Mouse (Mus musculus) CD4-positive, CD25-positive, alpha-beta regulatory T cell, adult 2 months (primary cell): Measurements from ENCODE around the gene Gm5294.

Source experiments
- DNase-seq: peaks from one replicate; pipeline ENCODE4 v3.0.0-alpha.2; 2012; ENCODE audit warnings: low read depth, low spot score

The Gm5294 gene

DNA sequence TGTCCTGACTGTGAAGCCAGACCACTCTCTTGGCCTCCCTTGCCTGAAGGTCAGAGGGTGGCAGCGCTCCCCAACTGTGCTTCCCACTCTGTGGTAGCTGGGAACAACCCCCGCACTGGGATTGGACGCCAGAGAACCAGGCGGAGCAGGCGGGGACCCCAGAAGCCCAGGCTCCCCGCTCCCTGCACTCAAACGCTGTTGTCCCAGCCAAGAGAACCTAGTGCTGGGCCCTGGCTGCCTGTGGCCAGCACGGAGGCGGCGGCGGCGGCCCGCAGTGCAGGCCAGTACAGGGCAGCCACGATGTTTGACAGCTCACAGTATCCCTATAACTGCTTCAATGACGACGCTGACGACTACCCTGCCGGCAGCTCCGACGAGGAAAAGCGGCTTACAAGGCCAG is at the start of gene Gm5294:
Gene Gm5294 (plus strand): TSS at position 301 of the 400 bp plus-strand sequence.
- DNase-seq = no peak

DNA sequence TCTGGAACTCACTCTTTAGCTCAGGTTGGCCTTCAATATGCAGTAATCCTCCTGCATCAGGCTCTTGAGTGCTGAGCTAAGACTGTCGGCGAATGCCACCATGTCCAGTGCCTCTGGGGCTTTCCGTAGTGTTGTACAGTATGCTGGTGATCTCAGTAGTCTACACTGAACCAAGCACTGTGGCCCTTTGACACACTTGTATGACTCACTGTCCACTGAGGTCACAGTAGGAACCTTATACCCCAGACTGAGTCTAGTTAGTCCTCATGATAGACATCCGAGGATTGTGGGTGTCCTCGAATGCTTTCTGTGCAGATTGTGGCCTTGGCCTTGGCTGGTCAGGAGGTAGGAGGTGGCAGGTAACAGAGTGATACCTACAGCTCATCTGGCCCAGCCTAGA is 44.8 kb upstream of the Gm5294 start:
- no peak for DNase-seq

DNA sequence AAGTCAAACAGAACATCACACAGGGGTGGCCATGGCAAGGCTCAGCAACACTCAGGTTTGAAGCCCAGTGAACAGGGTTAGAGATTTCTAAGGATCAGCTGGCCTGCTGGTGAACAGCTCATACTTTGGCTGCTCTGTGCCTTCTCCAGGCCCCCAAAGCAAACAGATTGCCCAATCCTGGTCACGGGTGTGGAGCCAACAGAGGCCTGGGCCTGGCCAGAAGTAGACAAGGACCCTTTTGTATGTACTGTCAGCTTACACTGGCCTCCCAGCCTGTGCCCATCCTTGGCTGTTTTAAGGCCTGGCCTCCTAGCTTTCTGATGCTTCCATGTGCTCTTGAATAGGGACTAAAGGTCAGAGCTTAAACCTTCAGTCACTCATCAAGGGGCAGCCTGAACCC is 43.5 kb upstream of the Gm5294 start:
- DNase-seq = no peak

DNA sequence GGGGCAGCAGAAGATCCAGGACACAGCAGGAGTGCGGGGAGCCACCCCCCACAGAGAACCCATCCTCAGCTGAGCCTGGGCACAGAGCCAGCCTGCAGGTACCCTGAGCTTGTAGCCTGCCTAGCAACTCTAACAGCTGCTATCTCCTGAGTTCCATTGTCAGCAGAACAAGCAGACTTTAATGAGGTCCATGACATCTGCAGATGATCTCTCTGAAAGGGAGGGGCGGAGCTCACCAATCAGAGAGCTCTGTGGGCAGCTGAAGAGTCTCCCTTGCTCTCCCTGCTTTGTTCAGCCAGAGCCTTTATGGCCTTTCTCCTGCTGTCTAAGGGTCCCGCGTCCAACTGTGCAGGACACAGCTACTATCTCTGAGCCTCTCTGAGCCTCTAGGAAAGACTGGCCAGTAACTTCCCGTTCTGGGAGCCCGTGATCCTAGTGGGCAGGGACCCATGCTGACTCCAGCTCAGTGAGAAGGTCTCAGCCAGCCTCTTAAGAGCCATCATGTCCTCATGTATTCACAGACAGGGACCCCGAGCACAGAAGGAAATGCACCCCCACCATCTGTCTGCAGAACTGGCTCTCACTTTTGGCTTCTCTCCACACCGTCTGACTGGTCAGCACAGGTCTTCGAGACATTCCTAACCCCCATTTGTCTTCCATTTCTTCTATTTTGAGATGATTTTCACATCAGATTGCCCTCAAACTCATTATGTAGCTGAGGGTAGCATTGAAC is 41.0 kb upstream of the Gm5294 start:
- DNase-seq = no peak

DNA sequence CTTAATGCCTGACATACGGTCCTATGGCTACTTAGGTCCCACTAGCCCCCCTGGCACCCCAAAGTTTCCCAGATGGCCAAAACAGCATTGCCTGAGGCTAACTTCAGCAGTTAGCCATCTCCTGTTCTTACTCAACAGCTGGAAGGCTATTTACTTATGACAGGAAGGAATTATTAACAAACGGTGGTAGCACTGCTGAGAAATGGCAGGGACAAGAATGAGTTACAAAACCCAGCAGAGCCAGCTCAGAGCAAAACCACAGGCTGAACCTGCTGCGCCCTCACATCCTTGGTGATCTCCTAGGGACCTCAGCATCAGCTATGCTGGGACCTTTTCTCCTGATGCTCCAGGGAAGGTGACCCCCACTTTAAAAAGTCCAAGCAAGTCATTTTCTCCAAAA is 40.2 kb upstream of the Gm5294 start:
- no peak for DNase-seq

DNA sequence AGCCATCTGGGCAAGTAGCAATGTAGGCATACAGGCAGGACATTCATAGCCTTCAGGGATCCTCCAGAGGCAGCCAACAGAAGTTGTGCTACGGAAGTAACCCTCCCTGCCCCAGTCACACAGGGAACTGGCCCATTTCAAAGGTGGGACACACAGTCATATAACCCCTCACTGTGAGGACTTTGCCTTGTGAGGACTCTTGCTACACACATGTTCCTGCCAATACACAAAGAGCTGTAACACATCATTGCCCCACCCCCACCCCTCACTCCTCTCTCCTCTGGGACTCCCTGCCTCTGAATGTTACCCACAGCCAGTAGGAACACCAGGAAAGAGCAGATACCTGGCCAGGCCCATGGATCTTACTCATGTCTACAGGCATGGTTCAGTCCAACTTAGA is 37.2 kb upstream of the Gm5294 start:
- no peak for DNase-seq

DNA sequence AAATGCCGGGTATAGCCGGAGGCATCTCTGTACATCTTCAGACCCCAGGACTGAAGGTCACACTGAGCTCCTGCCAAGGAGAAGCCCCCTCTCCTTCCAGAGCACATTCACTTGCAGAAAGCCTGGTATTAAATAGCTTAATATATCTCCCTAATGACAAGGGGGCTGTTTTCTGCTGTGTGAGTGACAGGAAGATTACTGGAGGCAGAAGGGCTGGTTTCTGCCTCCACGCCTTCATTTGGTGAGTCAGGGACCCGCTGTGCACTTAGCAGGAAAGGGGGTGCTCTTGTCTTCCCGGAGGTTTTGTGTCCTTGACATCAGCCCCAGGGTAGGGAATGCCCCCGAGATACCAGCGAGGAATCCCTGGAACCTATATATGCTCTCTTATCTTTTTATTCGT is 36.7 kb upstream of the Gm5294 start:
- no peak for DNase-seq

DNA sequence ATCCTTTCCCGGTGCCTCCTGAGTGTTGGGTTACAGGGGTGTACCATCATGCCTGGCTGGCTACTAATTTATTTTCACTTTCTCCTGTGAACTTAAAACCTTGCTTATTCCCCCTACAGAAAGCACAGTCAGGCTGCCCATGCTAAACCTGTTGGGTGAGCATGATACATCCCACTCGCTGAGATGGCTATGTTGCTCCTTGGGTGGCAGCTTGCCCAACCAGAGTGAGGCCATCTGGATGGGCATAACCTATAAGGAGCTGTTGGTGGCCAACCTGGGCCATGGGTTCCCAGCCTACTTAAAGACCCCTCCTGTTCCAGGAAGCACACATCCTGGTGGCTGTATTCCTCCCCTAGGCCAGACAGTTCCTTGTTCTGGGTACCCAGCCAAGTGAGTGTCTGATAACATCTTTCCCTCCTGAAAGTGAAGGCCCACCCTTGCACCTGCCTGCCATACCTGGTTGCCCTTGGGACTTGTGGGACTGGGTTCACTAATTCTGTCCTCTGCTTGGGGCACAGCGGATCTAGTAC is 33.8 kb upstream of the Gm5294 start:
- no peak for DNase-seq

DNA sequence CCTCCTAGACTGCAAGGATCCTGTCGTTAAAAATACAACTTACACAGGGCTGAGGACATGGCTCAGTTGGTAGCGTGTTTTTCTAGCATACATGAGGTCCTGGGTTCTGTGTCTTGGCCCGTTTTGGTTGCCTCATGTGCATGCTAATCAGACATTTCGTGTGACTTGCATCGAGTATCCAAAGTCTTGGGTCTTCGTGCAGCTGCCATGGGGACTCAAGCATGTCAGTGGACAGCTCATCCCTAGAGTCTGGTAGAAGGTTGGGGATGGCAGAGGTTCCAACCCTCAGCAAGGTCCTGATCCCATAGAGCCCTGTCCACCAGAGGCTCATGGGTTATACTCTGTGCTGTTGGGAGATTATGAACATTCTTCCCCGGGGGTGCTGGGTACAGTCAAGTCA is 32.2 kb upstream of the Gm5294 start:
- DNase-seq = no peak

DNA sequence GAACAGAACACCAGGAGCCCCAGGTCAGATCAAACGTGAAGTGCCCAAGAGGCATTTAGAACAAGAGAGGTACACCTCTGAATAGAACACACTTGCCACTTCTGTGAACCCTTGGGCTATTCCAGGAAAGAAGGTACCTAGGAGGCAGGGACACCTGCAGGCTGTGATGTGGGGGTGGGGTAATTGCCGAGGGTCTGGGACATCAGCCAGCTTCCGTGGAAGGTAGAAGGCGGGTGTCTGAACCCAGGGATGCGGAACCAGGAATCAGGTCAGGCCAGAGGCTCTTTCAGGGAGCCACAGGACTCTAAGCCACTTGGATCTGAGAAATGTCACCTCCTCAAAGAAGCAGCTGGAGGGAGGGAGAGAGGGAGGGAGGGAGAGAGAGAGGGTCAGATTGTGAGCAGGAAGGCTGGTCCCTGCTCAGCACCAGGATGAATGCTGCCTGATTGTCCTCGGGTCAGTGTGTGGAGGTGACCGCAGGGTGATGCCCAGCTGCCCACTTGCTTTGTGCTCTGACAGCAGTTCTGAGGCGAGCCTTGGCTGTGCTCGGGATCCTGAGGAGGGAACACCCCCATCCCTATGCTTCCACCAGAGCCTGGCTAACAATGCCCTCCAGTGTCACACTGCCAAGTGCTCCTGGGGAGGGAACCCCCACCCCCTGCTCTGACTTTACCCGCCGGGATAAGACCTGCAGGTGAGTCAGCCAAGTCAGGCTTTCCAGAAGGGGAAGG is 31.2 kb upstream of the Gm5294 start:
- DNase-seq = no peak

DNA sequence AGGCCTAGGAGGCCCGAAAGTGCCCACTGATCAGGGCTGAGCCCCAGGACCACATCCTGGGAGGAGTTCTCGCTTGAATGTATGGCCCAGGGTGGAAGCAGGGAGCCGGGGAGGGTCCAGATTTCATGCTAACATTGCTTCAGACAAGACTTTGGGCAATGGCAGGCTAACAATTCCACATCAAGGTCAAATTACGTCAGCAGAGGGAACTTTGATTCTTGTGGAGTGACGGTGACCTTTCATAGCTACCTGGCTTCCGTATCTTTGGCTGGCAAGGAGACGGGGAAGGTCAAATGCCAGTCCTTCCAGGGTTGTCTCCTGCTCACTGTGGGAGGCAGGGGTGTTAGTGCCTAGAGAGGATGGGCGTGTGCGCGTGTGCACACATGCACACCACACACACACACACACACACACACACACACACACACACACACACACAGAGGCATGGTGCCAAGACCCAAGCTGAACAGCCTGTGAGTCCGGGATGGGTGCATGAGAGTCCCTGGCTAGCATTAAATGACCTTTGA is 28.9 kb upstream of the Gm5294 start:
- DNase-seq = no peak

DNA sequence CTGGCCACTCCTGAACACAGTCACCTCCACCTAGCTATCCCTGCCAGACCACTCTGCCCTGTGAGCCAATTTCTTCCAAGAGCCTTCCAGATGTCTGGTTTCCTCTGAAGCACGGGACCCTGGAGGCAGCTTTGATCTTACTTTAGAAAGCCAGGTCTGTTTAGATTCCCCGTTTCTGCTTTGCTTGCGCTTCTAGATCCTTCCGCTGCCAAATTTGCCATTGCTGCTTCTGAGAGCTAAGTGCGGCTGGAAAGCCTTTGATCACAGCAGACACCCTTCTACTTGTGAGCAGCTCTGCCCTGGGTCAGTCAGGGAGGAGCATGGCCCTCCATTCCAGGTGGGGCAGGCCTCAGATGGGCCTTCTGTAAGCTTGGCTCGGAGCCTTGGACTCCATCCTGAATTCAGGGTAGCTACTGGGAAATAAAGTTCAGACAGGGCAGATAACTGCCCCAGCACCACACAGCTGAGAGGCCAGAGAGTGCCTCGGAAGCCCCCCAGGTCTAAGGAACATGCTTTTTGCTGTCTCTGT is 18.2 kb upstream of the Gm5294 start:
- DNase-seq = no peak

DNA sequence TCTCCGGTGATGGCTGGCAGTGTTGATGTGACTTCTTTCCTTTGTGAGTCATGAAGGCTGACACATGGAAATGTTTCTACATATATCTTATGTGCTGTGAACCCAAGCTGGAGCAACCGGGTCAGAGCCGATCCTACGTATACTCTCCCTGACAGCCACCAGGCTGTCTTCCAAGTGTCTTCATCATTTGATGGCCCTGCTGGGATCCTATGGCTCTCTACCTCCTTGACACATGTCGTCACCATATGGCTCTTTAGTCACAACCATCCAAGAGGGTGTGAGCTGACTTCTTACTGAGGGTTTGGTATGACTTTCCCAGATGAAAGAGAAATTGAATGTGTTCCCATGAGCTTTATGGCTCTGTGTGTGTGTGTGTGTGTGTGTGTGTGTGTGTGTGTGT is 15.6 kb upstream of the Gm5294 start:
- no peak for DNase-seq

DNA sequence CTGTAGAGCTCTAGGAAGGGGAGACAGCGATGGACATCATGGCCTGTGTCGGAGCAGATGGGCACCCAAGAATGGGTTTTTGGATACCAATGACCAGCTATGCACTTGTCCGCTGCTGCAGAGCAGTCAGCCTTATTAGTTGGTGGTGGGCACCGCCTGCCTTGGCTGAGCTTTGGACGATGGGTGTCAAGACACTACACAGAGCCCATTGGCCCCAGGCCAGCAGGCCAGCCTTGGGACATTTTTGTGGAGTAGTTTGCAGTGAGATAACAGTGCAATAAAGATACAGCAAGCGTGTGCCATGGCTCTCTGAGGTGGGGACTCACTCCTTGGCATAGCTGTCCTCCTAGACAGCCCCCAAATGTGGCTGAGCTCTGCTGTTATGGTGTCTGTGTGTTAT is 10.1 kb upstream of the Gm5294 start:
- no peak for DNase-seq

DNA sequence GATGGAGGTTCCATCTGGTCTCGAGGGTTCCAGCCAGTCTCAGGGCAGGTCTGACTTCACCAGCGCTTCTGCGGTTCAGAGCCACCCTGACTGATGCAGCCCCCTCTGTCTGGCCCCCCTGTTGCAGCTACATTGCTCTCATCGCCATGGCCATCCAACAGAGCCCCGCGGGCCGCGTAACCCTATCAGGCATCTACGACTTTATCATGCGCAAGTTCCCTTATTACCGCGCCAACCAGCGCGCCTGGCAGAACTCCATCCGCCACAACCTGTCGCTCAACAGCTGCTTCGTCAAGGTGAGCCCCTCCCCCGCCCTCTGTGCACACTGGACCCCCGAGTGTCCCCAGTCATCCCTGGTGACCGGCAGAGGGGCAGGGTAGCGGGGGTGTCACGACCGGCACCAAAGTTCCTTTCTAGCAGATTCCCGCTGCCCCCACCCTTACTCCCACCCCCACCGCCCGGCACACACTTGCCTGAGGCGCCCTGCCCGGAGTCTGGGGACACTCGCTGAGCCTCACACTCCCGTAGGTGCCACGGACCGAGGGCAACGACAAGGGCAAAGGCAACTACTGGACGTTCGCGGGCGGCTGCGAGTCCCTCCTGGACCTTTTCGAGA is 945 bp downstream of the Gm5294 start:
- no peak for DNase-seq

DNA sequence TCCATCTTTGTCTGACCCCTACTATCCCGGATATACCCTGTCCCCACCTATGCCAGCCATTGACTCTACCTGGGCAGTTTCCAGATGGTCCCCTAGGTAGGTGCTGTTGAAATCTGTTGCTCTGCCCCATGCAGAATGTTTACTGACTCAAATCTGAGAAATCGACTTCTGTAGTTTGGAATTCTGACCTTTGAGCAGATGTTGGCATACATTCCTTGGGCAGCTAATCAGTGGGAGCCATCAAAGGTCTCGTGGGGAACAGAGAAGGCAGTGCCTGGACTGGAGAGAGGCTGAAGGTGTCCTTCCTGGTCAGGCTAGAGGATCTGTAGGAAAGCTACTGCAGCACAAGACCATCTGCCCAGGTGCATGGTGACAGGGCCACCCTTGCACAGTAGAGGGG is 5.2 kb downstream of the Gm5294 start:
- no peak for DNase-seq

DNA sequence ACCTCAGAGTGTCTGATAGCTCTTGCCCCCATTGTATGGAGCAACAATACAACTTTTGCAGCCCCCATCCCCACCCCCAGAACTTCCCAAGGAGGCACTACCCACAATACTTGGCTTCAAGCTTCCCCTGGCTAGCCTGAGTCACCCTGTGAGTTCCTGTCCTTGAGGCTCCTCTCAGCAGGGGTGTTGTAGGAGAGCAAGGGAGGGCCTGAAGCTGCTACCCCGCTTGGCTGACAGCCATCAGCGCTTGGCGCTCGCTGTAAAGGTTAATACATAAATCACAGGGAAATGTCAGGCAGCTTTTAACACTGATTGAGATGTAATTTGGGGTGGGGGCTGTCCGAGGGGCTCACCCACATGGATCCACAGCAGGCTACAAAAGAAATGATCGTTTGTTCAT is 13.5 kb downstream of the Gm5294 start:
- DNase-seq = no peak

DNA sequence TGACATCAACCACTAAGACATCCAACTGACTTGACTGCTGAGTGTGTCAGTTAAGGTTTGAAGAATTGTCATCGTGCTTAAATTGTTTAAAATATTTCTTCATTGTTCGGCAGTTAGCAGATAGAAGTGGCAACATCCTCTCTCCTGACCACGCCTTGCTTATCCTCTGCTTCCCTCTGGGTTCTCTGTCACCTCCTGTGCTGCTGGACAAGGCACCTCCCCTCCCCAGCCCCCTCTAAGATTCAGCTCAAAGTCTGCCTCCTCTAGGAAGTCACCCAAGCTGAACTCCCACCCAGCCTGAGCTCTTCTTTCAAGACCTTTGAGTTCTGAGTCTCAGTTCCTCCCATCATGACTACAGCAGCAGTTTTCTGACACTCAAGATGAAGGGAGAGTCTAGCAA is 15.0 kb downstream of the Gm5294 start:
- DNase-seq = no peak

DNA sequence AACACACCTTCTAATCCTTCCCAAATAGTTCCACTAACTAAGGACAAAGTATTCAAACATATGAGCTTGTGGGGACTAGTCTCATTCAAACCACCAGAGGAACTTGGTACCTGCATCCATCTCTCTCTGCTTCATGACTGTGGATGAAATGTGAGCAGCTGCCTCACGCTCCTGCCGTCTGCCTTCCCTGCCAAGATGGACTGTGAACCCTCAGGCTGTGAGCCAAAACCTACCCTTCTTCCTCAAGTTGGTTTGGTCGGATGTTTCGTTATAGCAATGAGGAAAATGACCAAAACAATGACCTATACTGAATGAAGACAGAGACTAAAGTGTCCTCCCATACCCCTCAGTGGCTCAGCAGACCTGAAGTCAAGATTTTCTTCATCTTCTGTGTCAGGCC is 21.1 kb downstream of the Gm5294 start:
- no peak for DNase-seq

DNA sequence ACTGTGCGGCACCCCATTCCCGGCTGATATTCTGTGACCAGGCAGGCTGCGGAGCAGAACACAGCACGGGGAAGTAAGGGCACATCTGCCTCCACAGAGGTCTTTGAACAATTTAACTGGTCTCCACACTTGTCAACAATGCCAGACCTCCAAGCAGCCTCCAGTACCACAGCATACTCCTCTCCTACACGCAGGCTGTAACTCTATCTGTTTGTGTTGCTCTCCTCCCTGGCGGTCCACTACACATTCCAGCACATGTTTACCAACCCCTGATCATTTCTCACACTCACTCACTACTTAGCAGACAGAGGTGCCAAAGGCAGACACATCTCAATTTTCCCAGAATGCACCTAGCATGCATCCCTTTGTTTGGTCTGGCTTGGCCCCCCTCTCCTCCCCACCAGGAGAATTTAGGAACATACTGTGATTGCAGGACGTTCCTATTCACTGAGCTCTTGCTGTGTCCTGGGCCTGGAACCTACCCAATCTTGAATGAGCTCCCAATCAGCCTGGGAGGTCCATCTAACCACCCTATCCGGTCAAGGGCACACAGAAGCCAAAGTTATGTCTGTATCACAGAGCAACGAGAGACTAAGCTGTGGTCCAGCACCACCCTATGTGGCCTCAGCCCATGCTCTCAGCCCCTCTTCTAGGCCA is 23.4 kb downstream of the Gm5294 start:
- DNase-seq = no peak

DNA sequence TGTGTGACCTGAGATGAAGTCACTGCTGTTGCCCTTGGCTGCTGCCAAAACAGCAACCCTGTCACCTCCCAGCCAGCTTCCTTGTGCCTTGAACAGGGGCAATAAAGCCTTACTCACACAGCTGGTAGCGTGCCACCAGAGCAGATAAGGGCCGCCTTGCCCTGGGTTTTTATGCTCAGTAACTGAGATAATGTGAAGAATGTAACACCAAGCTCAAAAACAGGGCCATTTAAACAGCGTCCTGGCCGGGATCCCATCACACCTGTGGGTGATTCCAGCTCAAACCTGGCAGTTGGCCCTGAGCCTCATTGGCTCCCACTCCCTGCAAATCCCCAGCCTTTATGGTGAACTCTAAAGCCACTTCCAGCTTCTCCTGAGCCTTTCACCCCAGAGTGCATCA is 26.6 kb downstream of the Gm5294 start:
- no peak for DNase-seq

DNA sequence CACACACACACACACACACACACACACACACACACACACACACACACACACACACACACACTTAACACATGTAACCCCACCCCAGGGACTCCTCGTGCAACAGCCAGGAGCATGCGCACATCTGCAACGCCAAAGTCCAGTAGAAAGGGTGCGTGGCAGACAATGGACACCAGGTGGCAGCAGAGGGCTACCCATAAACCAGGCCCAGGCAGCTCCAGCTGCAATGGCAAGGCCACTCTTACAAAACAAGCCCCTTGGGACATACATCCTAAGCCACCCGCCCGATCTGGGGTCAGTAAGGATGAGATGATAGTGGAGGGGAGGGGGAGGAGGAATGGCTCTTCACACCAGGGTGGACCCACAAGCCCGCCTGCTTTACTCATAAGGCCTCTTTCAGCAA is 28.2 kb downstream of the Gm5294 start:
- DNase-seq = peak; percentile 90
